Mouse (Mus musculus) layer of hippocampus, adult 6 months (tissue): ENCODE measurements around the gene Krt10. TPM values are rescaled to one million over a fixed set of nuclear protein-coding genes. Genes with fewer than 3 reads are reported as not detected.

ENCODE experiments used
- long read RNA-seq, 2 experiments: library from polyadenylated mRNA; unstranded; transcript quantifications; one replicate each; pipeline ENCODE4 v2.0.0; 2019 to 2020
- polyA plus RNA-seq: library from polyadenylated mRNA; unstranded; fragments of <200 nt; fragmentation: Nextera tagmentation; gene quantifications from 2 replicates; pipeline ENCODE4 v1.2.3, GENCODE M21; 2021

The Krt10 gene
- 42.1 and 46.5 TPM in 2 replicates for polyA plus RNA-seq
- long read RNA-seq, experiment 1, partial matches to known transcripts: 31 of 35 reads
- long read RNA-seq, experiment 1, other reads (novel, unspliced or antisense): 1 of 35 reads
- long read RNA-seq, experiment 2, partial matches to known transcripts: 8 of 8 reads
- long read RNA-seq, experiment 2, other reads (novel, unspliced or antisense): 0 of 8 reads

DNA sequence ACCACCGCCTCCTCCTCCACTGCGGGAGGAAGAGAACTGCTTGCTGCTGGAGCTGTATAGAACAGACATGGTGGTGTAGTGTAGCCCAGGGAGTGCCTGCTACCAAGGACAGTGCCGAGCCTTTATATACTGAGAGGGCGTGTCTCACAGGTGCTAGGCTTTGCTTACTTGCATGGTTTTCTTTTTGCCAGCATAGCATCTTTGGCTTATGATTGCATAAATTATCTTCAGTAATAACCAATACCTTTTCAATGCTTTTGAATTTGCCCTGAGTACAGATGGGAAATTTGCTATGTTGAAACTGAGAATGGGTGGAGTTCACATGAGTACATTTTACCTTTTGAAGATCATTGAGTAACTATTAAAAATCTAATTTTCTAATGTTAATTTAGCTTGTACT, at the start of gene Krt10:
TSS of gene Krt10 (minus strand) at position 101 of the 400 bp plus-strand sequence.

DNA sequence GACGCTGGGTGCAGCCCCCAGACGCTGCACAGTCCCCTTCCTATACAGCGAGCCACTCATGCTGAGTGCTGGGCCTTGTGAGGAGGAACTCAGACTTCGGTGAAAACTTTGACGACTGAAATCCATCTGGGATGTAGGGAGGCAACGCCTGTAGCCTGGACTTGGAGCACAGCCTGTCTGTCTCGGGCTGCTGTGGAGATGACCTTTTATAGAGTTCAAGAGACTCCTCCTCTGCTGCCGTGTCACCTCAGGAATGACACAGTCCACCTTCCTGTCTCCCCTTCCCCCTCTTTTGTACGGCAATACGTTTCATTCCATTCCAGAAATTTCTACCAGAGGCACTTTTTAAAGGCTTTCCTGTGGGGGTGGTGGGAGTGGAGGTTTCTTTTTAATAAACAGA, 48.8 kb upstream of the Krt10 start, which contains the start of gene Krt20:
TSS of gene Krt20 (minus strand) at position 179 of the 400 bp plus-strand sequence.

DNA sequence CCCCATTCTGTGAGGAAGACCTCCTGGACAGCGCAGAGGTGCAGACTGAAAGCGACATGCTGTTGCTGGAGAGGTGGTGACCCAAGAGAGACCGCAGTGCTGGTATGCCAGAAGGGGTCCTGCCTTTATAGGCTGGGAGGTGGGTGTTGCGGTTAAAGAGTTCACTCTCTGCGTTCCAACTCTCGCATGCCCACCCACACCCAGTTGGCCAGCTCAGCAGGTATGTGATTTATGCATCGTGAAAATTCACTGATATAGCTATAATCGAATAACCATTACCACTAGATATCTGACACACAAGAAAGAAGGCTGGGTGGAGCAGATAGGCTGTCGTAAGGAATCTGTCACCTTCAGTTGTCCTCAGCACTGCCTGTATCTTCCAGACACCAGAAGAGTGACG, 33.0 kb upstream of the Krt10 start, which contains the start of gene Krt12:
TSS of gene Krt12 (minus strand) at position 101 of the 400 bp plus-strand sequence.

DNA sequence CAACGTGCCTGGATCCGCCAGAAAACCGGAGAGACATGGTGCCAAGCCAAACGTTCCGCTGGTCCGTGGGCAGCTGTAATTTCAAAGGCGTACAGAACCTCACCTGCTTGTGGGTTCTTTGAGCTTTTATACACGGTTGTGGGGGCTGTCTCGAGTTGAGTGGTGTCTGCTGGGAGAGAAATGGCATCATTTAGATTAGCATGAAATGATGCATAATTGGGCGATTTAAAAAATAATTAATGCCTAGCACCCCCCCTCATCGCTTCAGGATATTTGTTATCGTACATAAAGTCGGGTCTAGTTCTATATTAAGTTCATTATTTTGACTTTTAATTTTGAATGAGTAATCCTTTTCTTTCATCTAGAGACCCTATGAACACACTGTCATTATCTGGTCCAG, 14.4 kb downstream of the Krt10 start, which contains the start of gene Krt28:
TSS of gene Krt28 (minus strand) at position 101 of the 400 bp plus-strand sequence.

DNA sequence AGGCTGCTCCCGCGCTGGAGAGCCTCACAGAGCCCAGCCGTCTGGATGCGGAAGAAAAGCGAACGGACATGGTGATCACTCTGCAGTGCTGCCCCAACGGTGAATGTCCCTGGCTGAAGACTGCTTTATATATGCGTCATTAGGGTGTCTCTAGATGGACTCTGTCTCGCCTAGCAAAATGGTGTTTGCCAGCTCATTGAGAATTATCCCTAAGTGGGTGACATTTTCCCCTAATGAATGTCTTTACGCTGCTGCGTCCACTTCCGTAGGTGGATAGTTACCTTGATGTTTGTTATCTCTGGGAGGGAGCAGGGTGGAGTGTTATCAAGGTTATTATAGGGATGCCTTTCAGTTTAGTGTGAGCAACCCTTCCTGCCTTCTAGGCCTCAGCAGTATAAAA, 38.2 kb downstream of the Krt10 start, which contains the start of gene Krt27:
TSS of gene Krt27 (minus strand) at position 101 of the 400 bp plus-strand sequence.

DNA sequence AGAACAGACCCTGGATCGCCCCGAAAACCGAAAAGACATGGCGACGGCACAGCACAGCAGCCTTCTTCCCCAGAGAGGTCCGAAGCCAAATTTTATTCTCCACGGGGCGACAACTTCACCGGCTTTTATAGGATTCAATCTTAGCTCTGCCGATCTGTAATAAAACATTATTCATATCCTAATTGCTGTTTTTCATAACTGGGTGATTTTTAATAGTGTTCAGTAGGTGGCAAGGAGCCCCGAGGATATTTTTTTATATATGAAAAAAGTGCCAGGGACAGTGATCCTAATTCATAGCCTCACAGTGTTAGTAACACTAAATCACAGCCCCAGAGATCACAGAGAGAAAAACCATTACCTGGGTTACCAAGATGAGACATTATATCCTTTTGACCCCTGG, 51.3 kb downstream of the Krt10 start, which contains the start of gene Krt26:
TSS of gene Krt26 (minus strand) at position 101 of the 400 bp plus-strand sequence.

Other genes with a start within 250 kb of the Krt10 start
- gene Ccr7, start 234.3 kb downstream of the Krt10 start, polyA plus RNA-seq: 0.06 TPM in 1 of 2 replicates, not detected in the other
- 33.7 and 36.5 TPM in 2 replicates for gene Smarce1, start 158.3 kb downstream of the Krt10 start, polyA plus RNA-seq
- gene Krt222, start 145.3 kb downstream of the Krt10 start, polyA plus RNA-seq: 11.8 and 12.7 TPM in 2 replicates
- gene Krt24, start 104.1 kb downstream of the Krt10 start, polyA plus RNA-seq: not detected in 2 replicates
- not detected in 2 replicates for gene Krt25, start 66.4 kb downstream of the Krt10 start, polyA plus RNA-seq
- gene Krt26, start 51.4 kb downstream of the Krt10 start, polyA plus RNA-seq: 0.10 TPM in 1 of 2 replicates, not detected in the other
- gene Krt27, start 38.3 kb downstream of the Krt10 start, polyA plus RNA-seq: not detected in 2 replicates
- gene Krt28, start 14.5 kb downstream of the Krt10 start, polyA plus RNA-seq: 0.16 and 0.35 TPM in 2 replicates
- gene Krt12, start 32.9 kb upstream of the Krt10 start, polyA plus RNA-seq: 5.2 and 6.6 TPM in 2 replicates
- gene Krt20, start 48.8 kb upstream of the Krt10 start, polyA plus RNA-seq: not detected in 2 replicates
- gene Krt23, start 103.8 kb upstream of the Krt10 start, polyA plus RNA-seq: 0.97 TPM in 1 of 2 replicates, not detected in the other
- gene Krt39, start 132.0 kb upstream of the Krt10 start, polyA plus RNA-seq: not detected in 2 replicates
- not detected in 2 replicates for gene Krt40, start 153.8 kb upstream of the Krt10 start, polyA plus RNA-seq
- not detected in 2 replicates for gene Krtap3-3, start 161.5 kb upstream of the Krt10 start, polyA plus RNA-seq
- not detected in 2 replicates for gene Krtap3-2, start 167.5 kb upstream of the Krt10 start, polyA plus RNA-seq
- gene Gm11939, start 170.1 kb upstream of the Krt10 start, polyA plus RNA-seq: not detected in 2 replicates
- gene Krtap3-1, start 177.3 kb upstream of the Krt10 start, polyA plus RNA-seq: not detected in 2 replicates
- not detected in 2 replicates for gene Krtap1-5, start 191.7 kb upstream of the Krt10 start, polyA plus RNA-seq
- not detected in 2 replicates for gene Krtap1-4, start 194.3 kb upstream of the Krt10 start, polyA plus RNA-seq
- not detected in 2 replicates for gene Krtap1-3, start 202.0 kb upstream of the Krt10 start, polyA plus RNA-seq
- gene Krtap9-3, start 208.7 kb upstream of the Krt10 start, polyA plus RNA-seq: not detected in 2 replicates
- not detected in 2 replicates for gene Gm11938, start 213.9 kb upstream of the Krt10 start, polyA plus RNA-seq
- not detected in 2 replicates for gene Gm11937, start 220.8 kb upstream of the Krt10 start, polyA plus RNA-seq
- not detected in 2 replicates for gene Krtap2-4, start 225.5 kb upstream of the Krt10 start, polyA plus RNA-seq
- not detected in 2 replicates for gene Gm11562, start 231.1 kb upstream of the Krt10 start, polyA plus RNA-seq
- gene Krtap4-1, start 238.9 kb upstream of the Krt10 start, polyA plus RNA-seq: not detected in 2 replicates
- not detected in 2 replicates for gene Krtap4-2, start 245.7 kb upstream of the Krt10 start, polyA plus RNA-seq